Mouse (Mus musculus) hindbrain, embryonic 12.5 days (tissue): ENCODE results near the gene Nr1h2. TPM values are rescaled to one million over a fixed set of nuclear protein-coding genes. Genes with fewer than 3 reads are reported as not detected.
A peak's percentile ranks its signal among the peaks of the same experiment; 100 is the strongest.

Source experiments
- ATAC-seq: fragments of 200-750 bp; cut with Nextera tagmentation; 2 replicates; pipeline ENCODE4 v1.8.0; 2017; ENCODE audit warnings: moderate TSS enrichment; ENCODE audit not compliant: low FRiP score
- H3K27ac ChIP-seq: fragments of 300-500 bp; sonication (generic); 2 replicates; pipeline ENCODE4 v1.5.1; 2016; ENCODE audit warnings: mild to moderate bottlenecking
- H3K27me3 ChIP-seq: fragments of 300-500 bp; sonication (generic); 2 replicates; pipeline ENCODE4 v1.6.1; 2016; ENCODE audit warnings: mild to moderate bottlenecking
- H3K36me3 ChIP-seq: fragments of 300-500 bp; sonication (generic); 2 replicates; pipeline ENCODE4 v1.6.1; 2016; ENCODE audit warnings: mild to moderate bottlenecking
- H3K4me1 ChIP-seq: fragments of 300-500 bp; sonication (generic); 2 replicates; pipeline ENCODE4 v1.6.1; 2016
- H3K4me2 ChIP-seq: fragments of 300-500 bp; sonication (generic); replicated peaks from 2 replicates; pipeline ENCODE4 v1.6.1; 2016; ENCODE audit warnings: mild to moderate bottlenecking
- H3K4me3 ChIP-seq: fragments of 300-500 bp; sonication (generic); 2 replicates; pipeline ENCODE4 v1.5.1; 2016; ENCODE audit warnings: mild to moderate bottlenecking
- H3K9ac ChIP-seq: fragments of 300-500 bp; sonication (generic); 2 replicates; pipeline ENCODE4 v1.6.1; 2016; ENCODE audit warnings: mild to moderate bottlenecking, moderate library complexity
- H3K9me3 ChIP-seq: fragments of 300-500 bp; sonication (generic); replicated peaks from 2 replicates; pipeline ENCODE4 v1.6.1; 2016; ENCODE audit warnings: mild to moderate bottlenecking
- WGBS: fragments of 180-500 bp; shearing (Covaris S2); methylation state at CpG from one replicate; pipeline ENCODE4 v1.1.7; 2016; 5-methylcytosine and 5-hydroxymethylcytosine counted together
- microRNA-seq: library from miRNA; unstranded; fragments of <30 nt; microRNA quantifications from one replicate; pipeline ENCODE4, GENCODE M21; 2017
- polyA plus RNA-seq: library from polyadenylated mRNA; unstranded; fragments of >200 nt; fragmentation: Nextera tagmentation; extraction: Ambion mirVana; gene quantifications from 2 replicates; pipeline ENCODE4 v1.2.1, GENCODE M21; 2016

The Nr1h2 gene
- polyA plus RNA-seq, 1 experiment from 2014 or later: 71.5 TPM

DNA sequence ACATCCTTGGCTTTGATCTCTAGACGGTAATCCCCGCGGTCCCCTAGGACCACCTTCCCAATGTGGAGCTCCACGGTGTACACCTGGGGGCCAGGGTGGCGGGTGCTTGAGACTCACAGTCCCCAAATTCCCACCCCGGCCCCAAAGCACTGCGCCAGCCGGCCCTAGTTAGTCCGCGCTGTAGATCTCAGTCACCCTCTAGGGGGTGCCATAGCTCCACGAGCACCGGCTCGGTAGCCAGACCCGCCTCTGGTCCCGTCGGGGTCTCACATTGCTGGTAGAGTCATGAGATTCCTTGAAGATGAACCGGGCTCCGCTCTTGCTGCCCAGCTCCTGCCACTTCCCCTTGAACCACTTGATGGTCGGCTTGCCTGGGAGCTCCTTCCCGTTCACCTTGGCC, 32.0 kb downstream of the Nr1h2 start:
- Histone ChIP-seq H3K4me1 (peaks cover 9% of the 10 kb centered on the region), H3K4me2 (peak overlapping the region; percentile 30), H3K9me3 (no peaks in the 10 kb centered on the region), H3K9ac (no peak overlapping the region), H3K27me3 (peaks cover 70% of the 10 kb centered on the region), H3K4me3 (no peak overlapping the region), H3K36me3 (no peaks in the 10 kb centered on the region), H3K27ac (no peak overlapping the region)
- WGBS: 4% methylated on average over 20 of the region's 20 CpGs
- ATAC-seq: peak; percentile 59; the same call in 1 of the 2 replicates

DNA sequence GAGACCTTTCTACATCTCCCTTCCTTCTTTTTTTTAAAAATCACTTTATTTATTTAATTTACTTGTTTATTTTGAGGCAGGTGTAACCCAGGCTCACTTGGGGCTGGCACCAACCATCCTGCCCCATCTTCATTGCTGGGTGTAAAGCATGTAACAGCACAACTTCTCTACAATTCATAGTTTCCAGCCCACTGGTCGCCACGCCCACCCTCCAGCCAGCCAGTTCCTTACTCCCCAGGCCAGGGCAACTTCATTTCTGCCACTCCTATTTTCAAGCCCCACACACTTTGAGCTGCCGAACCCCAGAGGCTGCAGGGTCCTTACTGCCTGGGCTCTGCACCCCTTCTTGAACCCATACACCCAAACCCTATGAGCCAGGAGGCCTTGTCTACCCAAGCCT, 32.8 kb downstream of the Nr1h2 start:
- Histone ChIP-seq H3K27me3 (peaks cover 71% of the 10 kb centered on the region), H3K4me3 (no peak overlapping the region), H3K36me3 (no peaks in the 10 kb centered on the region), H3K9me3 (no peaks in the 10 kb centered on the region), H3K4me1 (peaks cover 9% of the 10 kb centered on the region), H3K9ac (no peak overlapping the region), H3K4me2 (no peak overlapping the region), H3K27ac (no peak overlapping the region)
- WGBS: 71% methylated on average over 3 of the region's 3 CpGs
- ATAC-seq: no peak

DNA sequence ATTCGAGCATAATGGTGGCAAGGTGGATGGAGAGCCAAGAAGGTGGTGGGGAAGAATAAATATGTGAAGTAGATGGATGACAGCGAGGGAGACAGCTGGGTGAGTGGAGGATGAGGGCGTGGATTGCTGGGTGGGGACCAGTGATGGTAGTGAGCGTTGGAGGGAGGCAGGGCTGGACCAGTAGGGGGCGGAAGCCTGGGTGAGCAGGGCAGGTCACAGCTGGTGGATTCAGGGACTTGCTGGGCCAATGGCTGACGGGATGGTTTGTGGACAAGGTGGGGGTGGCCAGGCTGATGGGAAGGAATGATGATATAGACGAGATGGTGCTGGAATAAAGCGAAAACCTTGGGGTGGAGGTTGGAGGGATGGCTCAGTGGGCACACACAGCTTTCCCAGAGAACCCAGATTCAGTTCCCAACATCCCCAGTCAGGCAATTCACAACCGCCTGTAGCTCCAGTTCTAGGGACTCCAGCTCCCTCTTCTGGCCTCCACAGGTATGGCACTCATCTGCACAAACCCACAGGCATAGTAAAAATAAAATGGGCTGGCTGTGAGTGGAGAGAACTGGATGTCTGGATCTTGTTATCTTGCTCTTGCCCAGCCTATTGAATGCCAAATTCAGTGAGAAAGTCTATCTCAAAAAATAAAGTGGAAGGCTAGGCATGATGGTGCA, 34.4 kb downstream of the Nr1h2 start:
- peaks cover 58% of the 10 kb centered on the region for H3K27me3 ChIP-seq
- 0 out of 2 replicates have a peak, but pooled peaks cover 2% of the 10 kb centered on the region for H3K4me1 ChIP-seq
- H3K4me2 ChIP-seq: no peak overlapping the region
- H3K9ac ChIP-seq: no peak overlapping the region
- ATAC-seq: no peak
- no peak overlapping the region for H3K27ac ChIP-seq
- WGBS: 66% methylated on average over 9 of the region's 9 CpGs
- no peaks in the 10 kb centered on the region for H3K9me3 ChIP-seq
- no peak overlapping the region for H3K4me3 ChIP-seq
- H3K36me3 ChIP-seq: no peaks in the 10 kb centered on the region

DNA sequence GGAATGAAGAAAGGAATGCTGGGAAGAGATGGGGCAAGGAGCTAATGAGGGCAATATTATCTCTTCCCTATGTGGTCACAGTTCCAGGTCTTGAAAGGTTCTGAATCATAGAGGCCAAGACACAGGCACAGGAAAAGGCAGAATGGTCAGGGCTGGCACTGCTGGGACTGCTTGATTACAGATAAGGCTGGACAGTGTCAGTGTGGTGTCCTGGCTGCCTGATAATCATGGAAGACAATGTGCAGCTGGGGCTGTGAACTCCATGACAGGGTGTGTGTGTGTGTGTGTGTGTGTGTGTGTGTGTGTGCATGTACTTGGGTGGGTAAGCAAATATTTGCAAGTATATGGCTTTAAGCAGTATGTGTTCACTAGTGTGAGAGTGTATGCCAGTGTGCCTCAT, 46.3 kb downstream of the Nr1h2 start:
- no peak for ATAC-seq
- H3K27ac ChIP-seq: no peak overlapping the region
- H3K36me3 ChIP-seq: no peaks in the 10 kb centered on the region
- peaks cover 31% of the 10 kb centered on the region for H3K27me3 ChIP-seq
- no peak overlapping the region for H3K4me3 ChIP-seq
- H3K4me1 ChIP-seq: no peaks in the 10 kb centered on the region
- H3K4me2 ChIP-seq: no peak overlapping the region
- 0 out of 2 replicates have a peak, but pooled peaks cover 2% of the 10 kb centered on the region for H3K9me3 ChIP-seq
- no peak overlapping the region for H3K9ac ChIP-seq

DNA sequence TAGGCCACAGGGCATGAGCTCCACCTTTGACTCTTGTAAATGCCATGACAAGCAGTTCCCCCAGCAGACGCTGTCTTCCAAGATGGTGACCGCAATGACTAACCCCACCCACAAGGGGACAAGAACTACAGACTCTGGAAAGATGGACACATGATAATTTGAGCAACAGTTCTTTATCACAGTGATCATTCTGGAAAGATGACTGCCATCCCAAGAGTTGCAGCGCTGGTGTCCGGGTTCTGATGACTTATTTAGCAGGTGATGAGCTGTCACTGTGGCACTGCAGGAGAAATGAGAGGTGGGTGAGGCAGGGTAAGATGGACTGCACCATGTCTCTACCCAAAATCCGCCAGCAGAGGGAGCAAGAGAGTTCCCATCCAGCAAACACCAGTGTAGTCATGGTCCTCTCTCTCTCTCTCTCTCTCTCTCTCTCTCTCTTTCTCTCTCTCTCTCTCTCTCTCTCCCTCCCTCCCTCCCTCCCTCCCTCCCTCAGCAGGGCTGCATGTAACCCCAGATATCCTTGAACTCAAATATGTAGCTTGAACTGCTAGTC, 52.1 kb downstream of the Nr1h2 start:
- Histone ChIP-seq H3K36me3 (no peaks in the 10 kb centered on the region), H3K9ac (no peak overlapping the region), H3K4me1 (peaks cover 7% of the 10 kb centered on the region), H3K27me3 (0 out of 2 replicates have a peak, but pooled peaks cover 2% of the 10 kb centered on the region), H3K27ac (no peak overlapping the region), H3K9me3 (no peaks in the 10 kb centered on the region), H3K4me2 (no peak overlapping the region), H3K4me3 (no peak overlapping the region)
- 0 out of 2 replicates have a peak, but pooled peaks have one; percentile 56 for ATAC-seq
- WGBS: 39% methylated on average over 5 of the region's 5 CpGs

DNA sequence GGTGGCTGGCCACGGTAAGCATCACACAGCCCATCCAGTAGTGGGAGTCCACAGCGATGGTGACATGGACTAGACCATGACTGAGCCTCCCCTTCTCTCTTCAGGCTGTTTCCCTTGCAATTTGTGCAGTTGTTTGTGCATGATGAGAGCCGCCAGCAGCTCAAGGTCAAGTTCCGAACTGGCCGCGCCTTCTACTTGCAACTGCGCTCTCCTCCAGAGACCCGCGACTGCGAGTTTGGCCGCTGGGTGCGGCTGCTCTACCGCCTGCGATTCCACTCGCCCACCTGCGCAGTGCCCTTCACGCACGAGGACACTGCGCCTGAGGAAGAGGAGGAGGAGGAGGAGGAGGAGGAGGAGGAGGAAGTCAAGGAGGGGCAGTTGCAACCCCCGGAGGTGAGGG, 53.7 kb downstream of the Nr1h2 start:
- Histone ChIP-seq H3K27ac (no peak overlapping the region), H3K4me1 (peaks cover 14% of the 10 kb centered on the region), H3K9me3 (no peaks in the 10 kb centered on the region), H3K27me3 (0 out of 2 replicates have a peak, but pooled peaks cover 2% of the 10 kb centered on the region), H3K36me3 (no peaks in the 10 kb centered on the region), H3K9ac (no peak overlapping the region), H3K4me3 (no peak overlapping the region), H3K4me2 (no peak overlapping the region)
- no peak for ATAC-seq
- 57% methylated on average over 17 of the region's 20 CpGs for WGBS

Small RNA genes within 50 kb of the gene (microRNA-seq; reads per million reads assigned to microRNA genes)
- not detected for gene Mir7053

Other genes starting within 250 kb of the Nr1h2 start
- gene Clec11a, start 247.0 kb downstream of the Nr1h2 start, polyA plus RNA-seq: 2.0 and 2.9 TPM in 2 replicates
- 12.5 and 12.8 TPM in 2 replicates for gene Shank1, start 243.7 kb downstream of the Nr1h2 start, polyA plus RNA-seq
- 6.8 and 7.5 TPM in 2 replicates for gene Syt3, start 169.8 kb downstream of the Nr1h2 start, polyA plus RNA-seq
- 1.1 and 1.9 TPM in 2 replicates for gene 1700008O03Rik, start 168.1 kb downstream of the Nr1h2 start, polyA plus RNA-seq
- gene Lrrc4b, start 124.9 kb downstream of the Nr1h2 start, polyA plus RNA-seq: 12.6 and 12.7 TPM in 2 replicates
- 1.3 and 3.9 TPM in 2 replicates for gene Aspdh, start 88.6 kb downstream of the Nr1h2 start, polyA plus RNA-seq
- 60.5 and 65.1 TPM in 2 replicates for gene Josd2, start 86.0 kb downstream of the Nr1h2 start, polyA plus RNA-seq
- 134 and 142 TPM in 2 replicates for gene Emc10, start 57.4 kb downstream of the Nr1h2 start, polyA plus RNA-seq
- 25.2 and 26.0 TPM in 2 replicates for gene Fam71e1, start 57.4 kb downstream of the Nr1h2 start, polyA plus RNA-seq
- gene Mybpc2, start 29.3 kb downstream of the Nr1h2 start, polyA plus RNA-seq: 0.22 TPM in 1 of 2 replicates, not detected in the other
- gene Spib, start 21.9 kb downstream of the Nr1h2 start, polyA plus RNA-seq: 0.08 and 0.10 TPM in 2 replicates
- 72.1 and 73.5 TPM in 2 replicates for gene Pold1, start 5.1 kb downstream of the Nr1h2 start, polyA plus RNA-seq
- gene Napsa, start 18.4 kb upstream of the Nr1h2 start, polyA plus RNA-seq: 0.87 and 1.2 TPM in 2 replicates
- 3.4 and 3.8 TPM in 2 replicates for gene Kcnc3, start 36.7 kb upstream of the Nr1h2 start, polyA plus RNA-seq
- 3.9 and 4.3 TPM in 2 replicates for gene Myh14, start 116.9 kb upstream of the Nr1h2 start, polyA plus RNA-seq
- gene Izumo2, start 154.8 kb upstream of the Nr1h2 start, polyA plus RNA-seq: not detected in 2 replicates
- gene Vrk3, start 194.5 kb upstream of the Nr1h2 start, polyA plus RNA-seq: 32.7 and 34.0 TPM in 2 replicates
- 2.3 and 2.8 TPM in 2 replicates for gene Zfp473, start 197.1 kb upstream of the Nr1h2 start, polyA plus RNA-seq